Mouse (Mus musculus) megakaryocyte-erythroid progenitor cell, adult 5-6 weeks (primary cell): ENCODE measurements at regions not wholly inside any gene's neighbourhood (a gene's known extent, or its start where the extent isn't known, plus 50 kb on each side); places are given as distances from the start of the nearest gene placed in this dataset.

Experiments
- ATAC-seq: replicated peaks from 2 replicates; pipeline ENCODE4 v1.8.0; 2016; ENCODE audit warnings: mild to moderate bottlenecking, inconsistent platforms; ENCODE audit not compliant: severe bottlenecking, poor library complexity, low FRiP score, low TSS enrichment

DNA sequence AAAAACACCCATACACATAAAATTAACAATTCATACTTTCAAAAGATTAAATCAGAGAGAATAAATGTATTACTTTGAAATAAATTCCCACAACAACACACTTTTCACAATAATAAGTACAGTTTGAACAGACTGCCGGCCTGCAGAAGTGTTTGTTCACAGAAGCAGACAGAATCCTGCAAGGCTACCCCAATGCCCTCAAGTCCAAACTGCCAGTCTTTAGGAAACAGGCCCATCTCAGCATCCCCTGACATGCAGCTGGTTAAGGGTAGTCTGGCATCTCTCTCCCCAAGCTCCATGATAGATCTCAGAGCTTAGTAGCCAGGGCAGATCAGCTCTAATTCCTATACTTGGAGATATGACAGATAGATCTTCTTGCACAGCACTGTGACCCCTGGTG, 178.5 kb upstream of the Rreb1 start:
- ATAC-seq = no peak

DNA sequence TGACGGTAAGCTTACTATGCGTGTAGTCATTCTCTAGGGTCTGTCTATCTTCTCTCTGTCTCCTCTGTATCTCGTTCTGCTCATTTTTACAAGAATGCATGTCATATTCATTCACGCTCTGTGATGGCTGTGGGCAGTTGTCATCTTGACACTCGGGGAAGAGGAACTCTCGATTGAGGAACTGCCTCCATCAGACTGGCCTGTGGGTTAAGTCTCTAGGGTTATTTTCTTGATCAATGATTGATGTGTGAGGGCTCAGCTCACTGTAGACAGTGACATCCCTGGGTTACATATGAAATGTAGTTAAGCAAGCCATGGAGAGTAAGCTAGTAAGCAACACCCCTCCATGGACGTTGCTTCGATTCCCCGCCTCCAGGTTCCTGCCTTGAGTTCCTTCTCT, 178.0 kb upstream of the Rreb1 start:
- ATAC-seq = no peak

DNA sequence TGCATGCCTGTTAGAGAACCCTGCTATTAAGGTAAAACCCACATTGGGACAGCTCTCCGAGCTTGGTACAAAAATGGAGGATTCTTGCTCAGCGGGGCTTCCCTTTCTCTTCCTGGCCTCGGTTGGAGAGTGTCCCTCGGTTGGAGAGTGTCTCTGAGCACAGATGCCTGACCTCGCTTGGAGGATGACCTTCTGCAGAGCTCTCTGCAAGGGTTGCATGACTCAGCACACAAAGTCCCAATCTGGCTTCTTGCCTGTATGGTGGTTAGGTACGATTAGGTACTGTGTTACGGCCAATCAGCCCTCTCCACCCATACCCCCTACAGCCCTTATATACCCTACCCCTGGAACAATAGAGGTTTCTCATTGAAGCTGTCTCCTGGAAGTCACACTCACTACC, 177.1 kb upstream of the Rreb1 start:
- peak; percentile 68; the same call in 1 of the 2 replicates for ATAC-seq

DNA sequence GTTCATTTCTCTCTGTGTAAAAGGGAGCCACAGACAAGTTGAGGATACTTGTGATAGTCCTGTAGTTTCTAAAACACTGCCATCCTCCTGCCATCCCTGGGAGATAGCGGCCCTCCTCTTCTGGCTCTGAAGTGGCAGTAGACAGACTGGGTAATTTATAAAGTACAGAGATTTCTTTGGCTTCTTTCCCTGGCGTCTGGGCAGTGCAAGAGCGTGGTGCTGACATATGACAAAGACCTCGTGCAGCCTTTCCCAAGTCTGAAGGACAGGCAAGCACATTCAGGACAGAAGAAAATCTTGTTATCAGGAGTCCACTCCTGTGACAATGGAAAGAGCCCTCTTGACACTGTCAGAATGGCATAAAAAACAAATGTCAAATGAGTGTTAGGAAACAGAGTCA, 175.9 kb upstream of the Rreb1 start:
- no peak for ATAC-seq

DNA sequence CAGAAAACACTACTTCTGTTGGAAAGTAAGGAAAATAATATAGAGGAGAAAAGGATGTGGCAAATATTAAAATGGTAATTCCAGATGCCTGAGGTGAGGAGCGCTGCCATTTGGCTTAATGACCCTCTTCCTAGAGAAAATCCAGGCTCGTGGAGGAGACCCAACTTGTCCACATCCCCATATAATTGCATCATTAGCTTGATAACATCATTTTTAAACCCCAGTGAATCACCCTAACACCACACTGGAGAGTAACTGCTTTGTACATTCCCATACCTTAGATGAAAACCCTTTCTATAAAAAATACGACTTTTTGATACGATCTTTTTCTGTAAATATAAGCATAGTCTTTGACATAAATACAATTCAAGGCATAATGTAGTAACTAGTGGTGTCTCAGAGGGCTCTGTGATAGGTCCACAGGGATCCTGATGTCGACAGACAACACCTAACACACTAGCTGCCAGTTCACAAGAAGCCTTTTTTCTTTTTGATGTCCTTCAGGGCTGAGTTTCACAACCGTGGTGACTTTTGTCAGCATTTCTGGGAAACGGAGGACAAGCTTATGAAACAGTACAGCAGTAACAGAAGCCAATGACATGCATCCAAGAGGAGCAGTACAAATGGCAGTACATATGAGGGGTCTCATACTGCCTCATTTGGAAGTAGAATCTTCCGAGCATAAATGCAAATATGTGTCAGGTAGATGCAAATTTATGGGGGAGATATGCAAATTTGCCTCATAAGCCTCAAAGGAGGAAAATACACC, 174.8 kb upstream of the Rreb1 start:
- ATAC-seq = no peak

DNA sequence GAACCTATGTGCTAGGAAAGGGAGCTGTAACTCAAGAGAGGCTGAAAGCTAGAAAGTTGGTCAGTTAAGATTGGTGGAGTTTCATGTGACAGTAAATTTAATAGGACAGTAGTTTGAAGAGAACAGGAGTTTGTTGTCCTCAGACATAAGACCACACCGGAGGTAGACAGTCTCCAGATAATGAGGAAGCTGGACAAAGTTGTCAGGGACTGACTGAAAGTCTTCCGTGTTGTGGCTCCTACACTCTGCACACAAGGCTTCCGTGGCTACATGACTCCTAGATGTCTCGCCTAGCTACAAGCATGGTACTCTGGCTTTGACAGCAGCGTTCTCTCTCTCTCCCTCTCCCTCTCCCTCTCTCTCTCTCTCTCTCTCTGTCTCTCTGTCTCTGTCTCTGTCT, 171.9 kb upstream of the Rreb1 start:
- no peak for ATAC-seq

DNA sequence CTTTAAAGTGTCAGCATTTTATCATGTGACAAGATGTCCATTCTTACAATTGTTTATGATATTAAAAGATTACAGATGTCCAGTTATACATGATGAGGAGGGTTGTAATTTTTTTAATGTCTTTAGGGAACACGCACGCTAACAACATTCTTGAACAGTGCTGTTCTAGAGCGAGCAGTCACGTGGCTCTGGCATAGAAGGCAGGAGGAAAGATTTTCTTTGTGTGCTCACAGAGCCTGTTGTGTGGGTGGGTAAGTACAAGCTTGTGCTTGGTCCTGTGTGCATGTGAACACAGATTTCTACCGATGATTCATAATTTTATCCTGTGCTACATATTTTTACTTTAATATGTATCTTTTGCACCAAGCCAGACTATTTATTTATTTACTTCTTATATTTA, 169.1 kb upstream of the Rreb1 start:
- no peak for ATAC-seq

DNA sequence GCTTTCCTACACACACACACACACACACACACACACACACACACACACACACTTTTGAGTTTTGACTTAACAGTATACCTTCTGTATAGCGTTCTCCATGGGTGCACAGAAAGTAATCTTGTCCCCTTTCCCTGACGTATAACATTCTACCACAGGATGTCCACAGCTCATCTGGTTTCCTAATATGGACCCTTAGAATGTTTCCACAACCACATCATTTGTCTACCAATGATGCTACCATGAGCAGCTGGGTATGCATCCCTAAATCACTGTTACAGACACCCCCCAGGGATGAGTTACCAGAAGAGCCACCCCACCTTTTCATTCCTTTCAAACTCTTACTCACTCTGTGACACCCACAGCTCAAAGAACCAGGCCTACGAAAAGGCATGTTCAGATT, 166.8 kb upstream of the Rreb1 start:
- no peak for ATAC-seq

DNA sequence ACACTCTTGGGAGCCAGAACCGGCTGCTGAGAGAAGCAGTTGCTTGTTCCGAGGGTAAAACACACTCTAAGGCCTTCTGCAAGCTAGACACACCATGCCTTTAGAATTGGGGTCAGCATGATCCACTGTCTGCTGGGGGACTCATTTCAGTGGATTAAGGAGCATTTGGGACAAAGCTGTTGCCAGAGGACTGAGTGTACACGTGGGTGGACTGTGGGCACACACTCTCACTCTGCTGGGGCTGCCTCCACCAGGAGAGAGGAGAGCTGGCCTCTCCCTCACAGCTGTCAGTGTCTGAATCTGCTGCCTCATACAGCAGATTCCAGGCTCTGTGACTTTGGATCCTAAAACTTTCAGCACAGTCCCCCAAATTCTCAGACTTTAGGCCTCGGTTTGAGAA, 161.2 kb upstream of the Rreb1 start:
- no peak for ATAC-seq

DNA sequence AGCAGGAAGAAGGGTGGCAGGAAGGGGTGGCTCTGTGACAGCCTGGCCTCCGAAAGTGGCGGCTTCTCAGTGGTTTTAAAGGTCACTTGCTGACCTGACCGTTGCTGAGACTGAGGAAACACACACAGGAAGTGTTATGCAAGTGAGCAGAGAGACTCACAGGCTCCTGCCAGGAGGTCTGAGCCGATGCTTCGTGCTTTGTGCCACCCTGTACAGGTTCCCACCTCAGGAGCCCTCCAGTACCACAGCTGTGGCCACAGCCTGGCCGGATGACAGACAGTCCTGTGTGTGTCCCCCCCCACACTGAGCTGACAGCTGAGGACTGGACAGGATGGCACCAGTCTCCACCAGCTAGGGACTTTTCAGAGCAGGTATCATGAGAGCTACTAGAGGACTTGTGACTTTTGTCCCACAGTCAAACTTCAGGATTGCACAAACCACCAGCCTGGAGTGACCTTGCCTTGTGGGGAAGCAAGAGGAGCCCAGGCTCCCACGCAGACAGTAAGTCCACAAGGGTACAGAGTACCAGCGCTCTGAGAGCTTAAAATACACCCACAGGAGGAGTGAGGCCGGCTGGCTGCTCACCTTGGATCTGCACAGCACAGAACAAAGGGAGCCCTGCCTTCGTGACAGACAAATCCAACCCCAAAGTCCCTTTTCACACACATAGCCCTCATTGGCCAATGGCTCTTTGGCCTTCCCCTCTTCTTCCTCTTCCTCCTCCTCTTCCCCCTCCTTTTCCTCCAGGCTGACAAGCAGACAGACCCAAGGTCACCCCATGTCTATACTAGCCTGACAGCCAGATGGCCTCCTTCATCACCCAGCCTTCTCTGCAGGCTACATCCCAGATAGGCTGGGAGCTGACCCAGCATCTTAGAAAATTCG, 158.1 kb upstream of the Rreb1 start:
- ATAC-seq = peak; percentile 45; the same call in 1 of the 2 replicates

DNA sequence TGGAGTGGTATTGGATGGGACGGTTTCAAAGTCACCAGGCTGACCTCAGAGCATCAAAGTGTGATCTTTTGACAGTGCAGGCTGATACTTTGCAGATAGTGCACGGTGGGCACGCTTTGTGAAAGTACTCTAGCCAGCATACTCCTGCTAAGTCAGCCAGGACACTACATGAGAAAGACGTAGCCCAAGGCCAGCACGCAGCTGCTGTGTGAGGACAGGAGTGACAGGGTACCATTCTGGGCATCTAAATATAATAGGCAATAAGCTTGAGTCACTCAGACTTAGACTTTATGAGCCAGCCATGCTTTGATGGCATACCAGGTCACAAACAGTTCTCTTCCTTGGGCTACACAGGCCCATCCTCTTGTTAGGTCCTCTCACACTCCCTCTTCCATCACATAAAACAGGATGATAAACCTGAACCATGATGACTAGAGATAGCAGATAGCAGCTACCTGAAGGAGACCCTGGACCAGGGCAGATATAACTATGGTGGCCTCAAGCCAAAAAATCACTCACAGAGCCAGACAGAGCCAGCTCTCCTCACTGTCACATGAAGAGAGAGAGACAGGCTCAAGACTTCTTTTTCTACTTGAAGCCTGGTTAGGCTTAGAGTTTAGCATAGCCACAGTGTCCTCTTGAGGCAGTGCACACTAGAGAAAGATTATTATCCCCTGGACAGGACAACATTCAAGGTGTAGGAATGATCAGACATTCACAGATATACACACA, 156.7 kb upstream of the Rreb1 start:
- ATAC-seq = no peak

DNA sequence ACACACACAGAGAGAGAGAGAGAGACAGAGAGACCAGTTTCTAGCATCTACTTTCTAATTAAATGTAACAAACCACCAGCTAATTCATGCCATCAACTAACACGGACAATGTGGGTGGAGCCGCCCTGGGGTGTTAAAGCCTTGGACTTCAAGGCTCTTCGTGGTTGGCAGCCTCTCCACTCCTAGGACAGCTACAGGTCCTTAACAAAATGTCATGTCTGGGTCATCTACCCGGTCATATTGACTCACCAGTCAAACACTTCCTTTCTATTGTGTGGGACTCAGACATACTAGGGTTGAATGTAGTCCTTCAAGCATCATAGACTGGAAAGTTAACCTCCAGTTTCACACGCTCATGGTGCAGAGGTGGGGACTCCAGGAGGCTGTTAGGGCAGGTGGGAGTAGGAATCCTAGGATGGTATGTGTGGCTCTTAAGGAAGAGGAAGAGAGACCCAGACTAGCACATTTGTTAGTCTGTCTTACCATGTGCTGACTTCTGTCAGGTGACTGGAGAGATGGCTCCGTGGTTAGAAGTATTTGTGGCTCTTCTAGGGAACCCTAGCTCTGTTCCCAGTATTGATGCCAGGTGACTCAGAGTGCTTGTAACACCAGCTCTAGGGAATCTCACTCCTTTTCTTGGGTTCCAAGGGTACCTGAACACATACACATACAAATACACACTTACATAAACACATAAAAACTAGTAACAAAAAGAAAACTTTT, 155.7 kb upstream of the Rreb1 start:
- no peak for ATAC-seq

DNA sequence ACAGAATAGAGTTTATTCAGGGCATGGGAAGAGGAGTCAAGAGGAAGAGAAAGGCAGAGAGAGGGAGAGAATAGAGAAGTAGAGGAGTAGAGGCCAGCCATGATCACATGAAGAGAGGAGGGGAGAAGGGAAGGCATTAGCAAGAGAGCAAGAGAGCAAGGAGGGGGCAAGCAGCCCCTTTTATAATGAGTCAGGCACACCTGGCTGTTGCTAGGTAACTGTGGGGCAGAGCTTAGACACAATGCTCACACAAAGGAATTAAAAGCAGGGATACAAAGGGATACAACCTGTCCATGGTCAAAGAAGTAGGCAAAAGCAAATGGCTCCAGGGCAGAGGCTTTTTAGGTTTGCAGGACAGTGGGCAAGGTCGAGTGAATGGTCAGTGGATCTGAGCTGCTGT, 153.5 kb upstream of the Rreb1 start:
- no peak for ATAC-seq

DNA sequence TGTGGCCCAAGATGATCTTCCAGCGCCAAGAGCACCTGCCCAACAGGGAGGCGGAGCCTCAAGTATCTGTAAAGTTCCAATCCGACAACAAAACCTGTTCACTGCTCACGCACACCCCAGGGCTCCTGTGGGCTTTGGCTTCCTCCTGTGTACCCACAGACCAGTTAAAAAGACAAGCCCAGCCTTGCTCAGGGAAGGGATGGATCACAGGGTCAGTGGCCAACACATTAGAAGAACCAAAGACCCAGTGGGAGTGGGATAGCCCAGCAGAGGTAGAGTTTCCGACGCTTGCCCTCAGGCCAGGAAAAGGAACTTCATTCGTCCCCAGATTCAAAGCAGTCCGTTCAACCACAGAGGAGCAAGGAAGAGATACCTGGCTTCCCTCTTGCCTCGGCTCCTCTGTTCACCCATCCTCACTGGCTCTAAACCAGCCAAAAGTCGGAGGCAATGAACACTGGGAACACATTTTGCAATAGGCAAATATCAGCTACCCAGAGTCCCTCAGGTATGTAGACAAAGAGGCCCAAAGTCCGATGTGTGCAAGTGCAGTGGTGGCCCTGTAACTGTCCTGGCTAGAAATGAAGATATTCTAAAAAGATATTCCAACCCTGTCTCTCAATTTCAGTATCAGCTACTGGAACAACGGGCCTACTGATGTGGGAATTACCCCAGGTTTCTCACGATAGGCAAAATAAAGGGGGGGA, 152.5 kb upstream of the Rreb1 start:
- no peak for ATAC-seq

DNA sequence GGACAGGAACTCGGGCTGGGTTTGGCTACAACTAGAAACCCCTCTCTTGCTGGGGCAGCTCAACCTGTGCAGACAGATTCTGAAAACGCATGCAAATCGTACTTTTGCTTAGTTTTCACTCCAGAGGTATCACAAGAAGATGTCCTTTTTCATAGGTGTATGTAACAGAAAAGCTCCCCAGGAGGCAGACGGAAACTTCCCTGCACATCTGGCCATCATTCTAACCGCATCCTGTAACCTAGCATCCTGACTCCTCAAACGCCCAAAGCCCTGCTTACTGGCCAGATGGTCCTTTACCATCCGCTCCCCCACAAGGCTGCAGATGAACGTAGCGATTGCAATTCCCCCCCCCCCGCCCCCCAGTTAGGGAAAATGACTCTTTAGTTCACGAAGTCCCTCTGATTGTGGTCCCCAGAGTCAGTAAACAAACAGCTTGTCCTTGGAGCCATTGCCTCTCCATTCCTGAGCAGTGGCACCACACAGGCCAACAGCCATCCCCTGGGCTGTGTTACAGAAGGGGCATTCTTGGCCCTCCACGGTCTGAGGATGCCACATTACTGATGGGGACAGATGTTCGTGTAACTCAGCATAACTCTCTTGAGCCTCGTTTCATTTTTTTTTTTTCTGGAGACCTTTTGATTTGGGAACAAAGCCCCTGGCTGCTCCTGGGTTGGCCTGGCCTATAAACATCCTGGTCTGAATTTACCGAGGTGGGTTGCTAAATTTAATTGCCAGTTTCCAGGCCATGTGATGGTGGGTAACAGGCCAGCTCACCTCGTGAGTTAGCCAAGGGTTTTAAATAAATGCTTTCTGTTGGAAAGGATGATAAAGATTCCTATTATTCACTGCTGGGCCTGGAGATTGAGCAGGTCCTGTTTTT, 149.6 kb upstream of the Rreb1 start:
- no peak for ATAC-seq

DNA sequence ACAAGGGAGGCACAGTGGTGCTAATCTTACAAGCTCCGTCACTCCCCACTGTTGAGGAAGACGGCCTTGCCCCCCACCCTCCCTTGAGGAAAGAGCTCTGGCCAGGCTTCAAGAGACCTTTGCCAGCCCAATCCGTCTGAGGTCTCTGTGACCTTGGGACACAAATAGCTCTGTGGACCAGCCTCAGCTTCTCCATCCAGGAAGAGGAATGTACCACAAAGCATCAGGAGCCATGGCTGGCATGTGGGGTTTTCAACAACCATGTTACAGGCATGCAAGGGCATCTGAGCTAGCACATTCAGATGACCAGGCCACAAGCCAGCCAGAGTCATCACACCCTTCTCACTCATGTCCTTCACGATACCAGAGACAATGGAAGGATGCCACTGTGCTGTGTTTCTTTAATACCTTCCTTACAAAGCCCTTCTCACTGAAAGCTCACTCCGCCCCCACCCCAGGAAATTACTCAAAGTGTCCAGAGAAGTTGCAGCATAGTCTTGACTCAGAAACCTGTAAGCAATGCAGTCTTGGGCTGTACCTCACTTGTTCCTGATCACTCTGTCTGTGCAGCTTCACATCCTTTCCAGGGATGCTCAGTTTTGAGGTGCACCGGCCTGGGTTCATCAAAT, 148.8 kb upstream of the Rreb1 start:
- ATAC-seq = no peak

DNA sequence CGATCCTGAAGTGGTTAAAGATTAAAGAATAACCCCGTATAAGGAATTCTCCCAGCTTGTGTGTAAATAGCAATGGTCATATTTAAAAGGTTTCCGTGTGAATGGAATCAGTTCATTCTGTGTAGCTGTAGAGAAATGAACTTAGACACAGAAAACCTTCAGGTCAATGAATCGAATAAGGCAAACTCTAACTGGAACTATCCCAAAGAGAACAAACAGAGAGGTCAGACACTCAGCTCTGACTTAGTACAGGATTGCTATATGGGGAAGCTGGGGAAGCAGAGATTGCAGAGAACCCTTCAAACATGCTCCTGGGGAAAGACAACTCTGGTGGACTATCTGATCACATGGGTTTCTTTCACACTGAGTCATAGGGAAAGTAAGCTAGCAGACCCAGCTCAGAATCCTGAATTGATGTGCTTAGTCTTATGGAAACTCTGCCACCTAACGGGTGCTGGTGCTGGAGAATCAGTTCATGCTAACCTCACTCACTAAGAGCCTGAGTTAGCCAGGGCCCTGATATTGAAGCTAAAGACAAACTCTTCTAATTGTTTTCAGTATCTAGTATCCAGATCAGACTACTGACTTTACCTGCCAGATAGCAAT, 145.3 kb upstream of the Rreb1 start:
- ATAC-seq = no peak
